Comparison of ENCODE assay signal across 28 mouse cellular contexts in genomic region chr6:43391358-43391757, GRCm38 (mm10).
A peak's percentile ranks its signal among the peaks of the same experiment; 100 is the strongest.
DNase-seq lines count a peak whose midpoint lies in the region; ATAC-seq and TF ChIP-seq lines count a peak whose summit lies in the region.
"Had no signal": no experiment of that assay in that cellular context is flagged by ENCODE, and none has a peak within 500 bp of the region (broad histone marks: within the 10 kb centered on the region; RNA-seq: fewer than 3 reads in every experiment).

No protein-coding gene starts in this region.

- no peaks in the 10 kb centered on the region for H3K36me3 ChIP-seq in hindbrain, embryonic 11.5 days (ENCODE audit: control insufficient read depth, insufficient read depth, low read length)
- H3K36me3 ChIP-seq in hindbrain, postnatal 0 days (ENCODE audit: insufficient read depth, low read length), result no peaks in the 10 kb centered on the region
- H3K36me3 ChIP-seq in neural tube, embryonic 13.5 days, result no peaks in the 10 kb centered on the region
- H3K36me3 ChIP-seq in embryonic facial prominence, embryonic 14.5 days (ENCODE audit: control insufficient read depth, insufficient read depth, low read length), result no peaks in the 10 kb centered on the region
- H3K36me3 ChIP-seq: embryonic facial prominence, embryonic 15.5 days; heart, embryonic 12.5 days; limb, embryonic 13.5 days; liver, embryonic 13.5 days; neural tube, embryonic 12.5 days had no signal

- peak; percentile 65; the same call in 1 of the 2 replicates for ATAC-seq in hindbrain, embryonic 11.5 days (ENCODE audit: low FRiP score)
- no peak for ATAC-seq in hindbrain, postnatal 0 days
- ATAC-seq in neural tube, embryonic 13.5 days (ENCODE audit: low read depth), result no peak
- no peak for ATAC-seq in embryonic facial prominence, embryonic 14.5 days (ENCODE audit: low read depth)
- ATAC-seq: forebrain, postnatal 0 days; inflammation-experienced regulatory T-cells, adult 6 months; midbrain, embryonic 16.5 days had no signal

- no peaks in the 10 kb centered on the region for H3K27me3 ChIP-seq in hindbrain, embryonic 11.5 days (ENCODE audit: control insufficient read depth, insufficient read depth, low read length)
- H3K27me3 ChIP-seq in hindbrain, postnatal 0 days (ENCODE audit: insufficient read depth, low read length), result no peaks in the 10 kb centered on the region
- H3K27me3 ChIP-seq in neural tube, embryonic 13.5 days, result no peaks in the 10 kb centered on the region
- H3K27me3 ChIP-seq in embryonic facial prominence, embryonic 14.5 days (replicated peaks; ENCODE audit: control insufficient read depth, insufficient read depth, low read length), result no peaks in the 10 kb centered on the region
- H3K27me3 ChIP-seq: embryonic facial prominence, embryonic 15.5 days; heart, embryonic 12.5 days; limb, embryonic 13.5 days; liver, embryonic 13.5 days; neural tube, embryonic 12.5 days had no signal

- TF ChIP-seq CTCF in hindbrain, postnatal 0 days (IDR thresholded peaks at IDR 0.05; ENCODE audit: low read depth), result no peak

- no peak overlapping the region for H3K9ac ChIP-seq in hindbrain, embryonic 11.5 days (ENCODE audit: low read depth, low read length)
- no peak overlapping the region for H3K9ac ChIP-seq in hindbrain, postnatal 0 days (replicated peaks; ENCODE audit: low read length)
- no peak overlapping the region for H3K9ac ChIP-seq in neural tube, embryonic 13.5 days
- no peak overlapping the region for H3K9ac ChIP-seq in embryonic facial prominence, embryonic 14.5 days (ENCODE audit: low read depth, low read length)
- H3K9ac ChIP-seq: embryonic facial prominence, embryonic 15.5 days; forebrain, postnatal 0 days; heart, embryonic 12.5 days; limb, embryonic 13.5 days; liver, embryonic 13.5 days; lung, embryonic 14.5 days; neural tube, embryonic 12.5 days had no signal

- no peak overlapping the region for H3K27ac ChIP-seq in hindbrain, embryonic 11.5 days (ENCODE audit: low read depth, low read length)
- no peak overlapping the region for H3K27ac ChIP-seq in hindbrain, postnatal 0 days
- 0 out of 2 replicates have a peak overlapping the region, but pooled peaks have one; percentile 23 for H3K27ac ChIP-seq in neural tube, embryonic 13.5 days (replicated peaks)
- H3K27ac ChIP-seq in embryonic facial prominence, embryonic 14.5 days (replicated peaks; ENCODE audit: low read depth, low read length), result no peak overlapping the region
- H3K27ac ChIP-seq: embryonic facial prominence, embryonic 15.5 days; heart, adult 2 months; layer of hippocampus, adult 2 months; left cerebral cortex, adult 2 months; limb, embryonic 13.5 days; liver, embryonic 13.5 days; neural tube, embryonic 12.5 days had no signal

- peak; percentile 3 for DNase-seq in hindbrain, embryonic 11.5 days (ENCODE audit: low spot score)
- DNase-seq in hindbrain, postnatal 0 days (ENCODE audit: low spot score), result no peak
- no peak for DNase-seq in neural tube, embryonic 10.5 days (ENCODE audit: extremely low spot score, low spot score)
- DNase-seq in embryonic facial prominence, embryonic 14.5 days (ENCODE audit: low spot score), result peak; percentile 19
- DNase-seq in kidney, adult 9 months, result no peak
- DNase-seq: adrenal gland, adult 8-10 months; B cell, adult 2 months; cerebellum, adult 8-10 months; cerebellum, postnatal 25 days; embryo, embryonic 11 days; forebrain, postnatal 0 days; heart, adult 2 months; kidney, adult 18-20 months; kidney, postnatal 36 days; liver, embryonic 13.5 days; lung, embryonic 14.5 days; lung, postnatal 14 days; right cerebral cortex, postnatal 14 days had no signal

- H3K4me2 ChIP-seq in hindbrain, embryonic 11.5 days (replicated peaks; ENCODE audit: low read depth, low read length), result no peak overlapping the region
- no peak overlapping the region for H3K4me2 ChIP-seq in hindbrain, postnatal 0 days (ENCODE audit: low read depth, low read length)
- no peak overlapping the region for H3K4me2 ChIP-seq in neural tube, embryonic 13.5 days
- no peak overlapping the region for H3K4me2 ChIP-seq in embryonic facial prominence, embryonic 14.5 days (ENCODE audit: low read depth, low read length)
- H3K4me2 ChIP-seq: embryonic facial prominence, embryonic 15.5 days; heart, embryonic 12.5 days; limb, embryonic 13.5 days; liver, embryonic 13.5 days; lung, embryonic 14.5 days; midbrain, embryonic 11.5 days; neural tube, embryonic 12.5 days had no signal

- no peak overlapping the region for H3K4me3 ChIP-seq in hindbrain, embryonic 11.5 days (ENCODE audit: low read depth, low read length)
- no peak overlapping the region for H3K4me3 ChIP-seq in hindbrain, postnatal 0 days (ENCODE audit: low read length)
- no peak overlapping the region for H3K4me3 ChIP-seq in neural tube, embryonic 13.5 days
- no peak overlapping the region for H3K4me3 ChIP-seq in embryonic facial prominence, embryonic 14.5 days (ENCODE audit: low read depth, low read length)
- H3K4me3 ChIP-seq: embryonic facial prominence, embryonic 15.5 days; heart, adult 2 months; heart, embryonic 12.5 days; layer of hippocampus, adult 2 months; left cerebral cortex, adult 2 months; limb, embryonic 13.5 days; liver, embryonic 13.5 days; neural tube, embryonic 12.5 days had no signal

- 67% methylated on average over 1 of the region's 1 CpGs for WGBS in hindbrain, embryonic 11.5 days
- WGBS in hindbrain, postnatal 0 days, result 66% methylated on average over 1 of the region's 1 CpGs
- 66% methylated on average over 1 of the region's 1 CpGs for WGBS in neural tube, embryonic 13.5 days
- 39% methylated on average over 1 of the region's 1 CpGs for WGBS in embryonic facial prominence, embryonic 14.5 days

- H3K4me1 ChIP-seq in hindbrain, embryonic 11.5 days (replicated peaks; ENCODE audit: control insufficient read depth, insufficient read depth, low read length), result no peaks in the 10 kb centered on the region
- no peaks in the 10 kb centered on the region for H3K4me1 ChIP-seq in hindbrain, postnatal 0 days (ENCODE audit: insufficient read depth, low read length)
- peaks cover 7% of the 10 kb centered on the region; the same call in 1 of the 2 replicates for H3K4me1 ChIP-seq in neural tube, embryonic 13.5 days (replicated peaks)
- no peaks in the 10 kb centered on the region for H3K4me1 ChIP-seq in embryonic facial prominence, embryonic 14.5 days (ENCODE audit: control insufficient read depth, insufficient read depth, low read length)
- H3K4me1 ChIP-seq: embryonic facial prominence, embryonic 15.5 days; limb, embryonic 13.5 days; liver, embryonic 13.5 days had no signal

- no peaks in the 10 kb centered on the region for H3K9me3 ChIP-seq in hindbrain, embryonic 11.5 days (ENCODE audit: control insufficient read depth, low read length)
- H3K9me3 ChIP-seq in hindbrain, postnatal 0 days (ENCODE audit: low read length), result no peaks in the 10 kb centered on the region
- no peaks in the 10 kb centered on the region for H3K9me3 ChIP-seq in neural tube, embryonic 13.5 days
- H3K9me3 ChIP-seq in embryonic facial prominence, embryonic 14.5 days (ENCODE audit: control insufficient read depth, low read length), result no peaks in the 10 kb centered on the region
- H3K9me3 ChIP-seq: embryonic facial prominence, embryonic 15.5 days; heart, embryonic 12.5 days; limb, embryonic 13.5 days; liver, embryonic 13.5 days; neural tube, embryonic 12.5 days had no signal

Comparison
In these comparisons a context has a peak if more than half of its experiments do, and no peak if none do; other contexts are left out.
1. DNase-seq: peak in hindbrain, embryonic 11.5 days (single experiment) and embryonic facial prominence, embryonic 14.5 days (single experiment); none in hindbrain, postnatal 0 days (single experiment), neural tube, embryonic 10.5 days (single experiment) and kidney, adult 9 months (single experiment).